Mouse (Mus musculus) cerebellum, adult 9-10 months (tissue): ENCODE measurements around the gene Cers3.
A peak's percentile ranks its signal among the peaks of the same experiment; 100 is the strongest.

ENCODE experiments used
- DNase-seq: peaks from one replicate; pipeline ENCODE4 v3.0.0; 2022

Cers3 gene

GRCm38 (mm10) chr7:66786476-66786875 lies 43.2 kb downstream of the Cers3 start:
- no peak for DNase-seq

DNA sequence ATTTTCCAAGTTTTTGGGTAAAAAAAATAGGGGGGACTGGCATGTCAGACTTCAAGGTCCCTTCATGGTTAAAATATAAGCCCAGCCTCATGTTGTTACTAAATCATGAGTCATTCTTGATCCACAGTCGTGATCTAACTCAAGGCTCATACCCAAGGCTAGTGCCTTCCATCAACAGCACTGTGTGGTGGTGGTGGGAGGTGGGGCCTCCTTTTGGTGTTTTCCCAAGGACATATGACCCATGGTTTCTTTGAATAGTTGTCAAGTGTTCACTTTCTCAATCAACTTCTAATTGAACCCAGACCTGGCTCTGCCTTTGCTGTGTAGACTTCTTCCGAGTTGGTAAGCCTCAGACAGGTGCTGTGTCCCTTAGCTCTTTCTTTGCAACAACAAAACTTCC lies 44.5 kb downstream of the Cers3 start:
- DNase-seq: no peak

DNA sequence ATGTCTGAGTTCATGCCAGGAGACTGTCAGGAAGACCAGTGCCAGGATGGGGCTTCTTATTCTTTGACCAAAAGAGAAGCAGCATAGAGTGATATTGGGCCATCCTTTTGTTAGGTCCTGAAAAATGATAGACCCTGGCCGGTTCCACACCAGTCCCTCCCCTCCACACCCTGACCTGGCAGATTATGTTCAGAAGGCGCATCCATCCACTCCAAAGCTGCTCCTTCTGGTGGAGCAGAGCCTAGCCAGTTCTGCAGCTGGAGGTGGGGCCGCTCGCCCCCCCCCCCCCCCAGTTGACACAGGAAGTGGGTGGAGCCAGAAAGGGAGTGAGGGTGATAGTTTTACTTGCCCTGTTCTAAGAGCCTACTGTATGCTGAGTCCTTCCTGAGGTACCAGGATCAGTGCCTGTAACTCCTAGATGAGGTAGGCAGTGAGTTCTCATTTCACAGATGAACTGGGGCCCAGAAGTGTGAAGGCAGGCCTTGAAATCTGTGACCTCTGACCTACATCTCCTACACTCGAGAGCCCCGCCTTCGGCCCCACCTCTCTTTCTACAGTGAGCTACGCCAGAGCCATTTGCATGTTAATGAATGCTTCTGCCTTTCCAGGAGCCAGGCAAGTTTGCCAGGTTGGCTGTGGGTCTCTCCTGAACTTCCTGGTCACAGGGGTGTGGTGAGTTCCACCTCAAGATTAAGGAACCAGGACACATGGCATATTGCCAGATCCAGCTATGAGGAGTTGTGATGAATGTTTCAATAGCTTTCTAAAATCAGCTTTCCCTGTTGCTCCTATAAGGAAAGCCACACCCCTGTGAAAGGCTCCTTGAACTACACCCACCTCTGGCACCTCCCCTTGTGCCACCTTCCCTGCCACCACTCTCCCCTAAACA lies 46.8 kb downstream of the Cers3 start:
- no peak for DNase-seq

GRCm38 (mm10) chr7:66791022-66791421 lies 47.7 kb downstream of the Cers3 start:
- DNase-seq: no peak

GRCm38 (mm10) chr7:66796909-66797308 lies 53.6 kb downstream of the Cers3 start:
- DNase-seq: no peak

DNA sequence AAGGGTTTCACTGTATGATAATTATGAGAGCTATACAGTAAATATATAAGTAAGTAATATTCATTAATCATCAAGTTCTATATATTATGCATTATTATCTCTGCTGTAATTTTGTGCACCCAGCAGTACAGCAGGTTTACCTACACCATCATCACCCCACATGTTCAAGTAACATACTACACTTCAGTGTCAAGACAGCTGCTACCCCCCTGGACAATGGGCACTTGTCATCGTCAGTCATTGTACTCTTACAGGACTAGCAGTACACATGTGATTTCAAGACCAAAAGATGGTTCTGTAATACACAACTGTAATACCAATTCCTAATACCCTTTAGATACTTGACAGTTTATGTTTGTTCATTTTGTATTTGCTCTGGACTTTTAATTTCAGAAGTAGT lies 54.0 kb downstream of the Cers3 start:
- no peak for DNase-seq

GRCm38 (mm10) chr7:66798826-66799225 lies 55.5 kb downstream of the Cers3 start:
- DNase-seq: no peak

DNA sequence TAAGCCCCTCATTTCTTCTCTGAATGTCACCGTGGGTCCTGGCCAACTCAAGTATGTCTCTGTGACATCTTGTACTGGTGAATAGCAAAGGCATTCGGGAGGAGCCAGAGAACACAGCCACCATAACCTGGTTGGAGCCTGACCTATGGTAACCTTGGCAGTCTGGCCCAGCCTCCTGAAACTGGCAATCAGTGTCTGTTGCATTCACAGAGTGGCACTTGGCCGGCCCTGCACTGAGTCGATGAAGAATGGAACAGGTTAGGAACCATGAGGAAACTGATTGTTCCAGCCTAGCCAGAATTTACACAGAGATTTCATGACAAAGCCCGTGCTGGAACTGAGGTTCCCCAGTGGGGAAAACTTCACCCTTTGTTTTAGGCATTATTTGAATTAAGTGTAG lies 57.5 kb downstream of the Cers3 start:
- DNase-seq: no peak

GRCm38 (mm10) chr7:66801785-66802184 lies 58.5 kb downstream of the Cers3 start:
- no peak for DNase-seq

GRCm38 (mm10) chr7:66803798-66804197 lies 60.5 kb downstream of the Cers3 start:
- no peak for DNase-seq

DNA sequence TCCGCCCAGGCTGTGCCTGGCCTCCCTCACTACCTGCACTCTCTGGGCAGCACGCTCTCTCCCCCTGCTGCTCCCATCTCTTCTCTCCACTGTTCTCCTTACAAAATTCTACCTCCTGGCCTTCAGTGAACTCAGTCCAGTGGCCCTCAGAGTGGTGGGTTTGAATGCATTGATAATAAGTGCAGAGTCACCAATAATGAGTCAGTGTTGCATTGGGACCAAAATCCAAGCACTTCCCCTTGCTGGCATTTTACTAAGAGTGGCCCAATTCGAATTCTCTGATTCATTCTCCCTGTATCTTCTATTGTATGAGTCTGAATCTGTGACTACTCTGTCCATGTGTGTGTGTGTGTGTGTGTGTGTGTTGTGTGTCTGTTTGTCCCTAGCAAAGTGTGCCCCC lies 63.5 kb downstream of the Cers3 start:
- DNase-seq: no peak

DNA sequence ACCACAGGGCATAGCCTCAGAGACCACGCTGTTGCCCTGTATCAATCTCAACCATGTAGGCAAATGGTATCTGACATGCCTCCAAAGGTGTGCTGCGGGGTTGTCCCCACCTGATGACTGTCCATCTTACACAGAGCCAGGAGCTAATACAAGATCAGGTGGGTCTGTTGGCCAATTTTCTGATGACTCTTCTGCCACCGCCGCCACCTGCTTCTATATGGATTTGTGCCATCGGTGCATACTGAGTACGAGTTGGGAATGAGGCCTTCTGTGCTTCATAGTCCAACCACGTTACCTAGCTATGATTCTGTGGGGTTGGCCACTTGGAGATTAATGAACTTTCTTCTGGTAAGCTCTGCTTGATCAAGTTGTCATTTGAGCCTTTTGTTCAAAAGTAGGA lies 67.1 kb downstream of the Cers3 start:
- no peak for DNase-seq

DNA sequence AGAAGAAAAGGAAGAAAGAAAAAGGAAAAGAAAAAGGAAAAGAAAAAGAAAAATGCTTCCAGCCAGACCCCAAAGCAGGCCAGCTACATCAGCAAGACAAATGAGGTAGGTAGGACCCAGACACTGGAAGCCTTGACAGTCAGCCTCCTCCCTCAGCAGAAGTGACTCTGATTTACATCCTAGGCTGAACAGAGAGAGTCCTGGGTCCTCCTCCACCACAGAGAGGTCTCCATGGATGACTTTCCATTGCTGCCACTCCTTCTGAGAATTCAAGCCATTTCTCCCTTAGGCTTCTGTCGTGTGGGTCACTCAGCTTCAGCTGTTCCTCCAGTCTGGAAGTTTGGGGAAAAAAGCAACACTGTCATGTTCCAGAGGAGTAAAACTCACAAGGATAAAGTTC lies 68.0 kb downstream of the Cers3 start:
- DNase-seq: no peak

DNA sequence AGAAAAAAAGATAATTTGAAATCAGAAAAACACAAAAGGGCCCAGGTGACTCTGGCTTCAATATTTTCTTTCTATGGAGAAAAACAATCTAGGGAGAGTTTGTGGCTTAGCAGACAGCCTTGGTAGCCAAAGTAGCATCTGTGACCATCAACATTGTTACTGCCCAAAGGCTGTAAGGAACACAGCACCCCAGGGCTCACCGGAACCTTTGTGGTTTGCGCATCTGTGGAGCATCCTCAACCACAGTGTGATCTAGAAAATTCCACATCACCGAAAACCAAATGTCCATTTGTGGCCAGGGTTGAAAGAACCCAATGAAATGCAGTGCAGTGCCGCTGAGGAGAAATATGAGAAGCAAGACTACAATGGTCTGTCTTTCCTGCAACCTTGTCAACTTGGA lies 69.0 kb downstream of the Cers3 start:
- no peak for DNase-seq

GRCm38 (mm10) chr7:66812737-66813136 lies 69.4 kb downstream of the Cers3 start:
- no peak for DNase-seq

- DNase-seq: no peak
Measured at GRCm38 (mm10) chr7:66813172-66813571, 69.9 kb downstream of the Cers3 start.

DNA sequence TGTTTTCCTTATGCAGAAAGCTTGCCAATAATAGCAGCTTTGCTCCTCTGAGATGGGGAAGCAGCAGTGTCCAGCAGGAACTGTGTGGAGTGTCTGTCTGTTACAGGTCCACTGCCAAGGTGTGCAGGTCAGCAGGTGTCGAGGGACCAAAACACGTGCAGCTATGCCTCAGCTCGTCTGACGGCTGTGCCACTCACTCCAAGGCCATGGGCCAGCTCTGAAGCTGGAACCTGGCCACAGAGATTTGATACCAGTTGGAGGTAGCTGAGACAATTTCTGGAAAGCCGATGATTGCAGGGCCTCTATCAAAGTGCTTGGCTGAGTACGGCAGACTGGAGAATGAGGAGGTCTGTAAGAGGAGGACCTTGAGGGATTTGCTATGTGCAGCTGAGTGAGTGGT lies 72.2 kb downstream of the Cers3 start:
- DNase-seq: peak; percentile 12

- peak; percentile 34 for DNase-seq
Measured at GRCm38 (mm10) chr7:66820034-66820433, 76.7 kb downstream of the Cers3 start.

DNA sequence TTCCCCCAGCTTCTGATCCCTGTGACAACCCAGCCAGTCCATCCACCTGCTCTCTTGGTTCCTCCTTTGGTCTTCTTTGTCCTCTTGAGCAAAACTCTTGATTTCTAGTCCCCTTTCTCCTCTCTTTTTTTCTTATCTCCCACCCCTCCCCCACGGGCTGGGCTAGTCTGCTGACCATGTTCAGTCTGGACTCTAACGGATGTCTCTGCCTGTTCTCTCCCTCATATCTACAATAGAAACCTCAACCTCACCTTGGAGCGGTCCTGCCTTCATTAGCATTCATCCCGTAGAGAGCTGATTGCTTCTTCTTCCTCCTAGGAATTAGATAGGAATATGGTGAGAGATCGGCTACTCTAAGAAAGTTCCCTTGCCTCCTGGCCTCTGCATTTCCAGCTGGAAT lies 87.5 kb downstream of the Cers3 start:
- DNase-seq: no peak

- DNase-seq: no peak
Measured at GRCm38 (mm10) chr7:66831295-66831694, 88.0 kb downstream of the Cers3 start.

- DNase-seq: peak; percentile 97
Measured at GRCm38 (mm10) chr7:66839463-66840007, 96.2 kb downstream of the Cers3 start, which contains the start of gene Adamts17. Adamts17 (plus strand) TSS chr7:66839735.

DNA sequence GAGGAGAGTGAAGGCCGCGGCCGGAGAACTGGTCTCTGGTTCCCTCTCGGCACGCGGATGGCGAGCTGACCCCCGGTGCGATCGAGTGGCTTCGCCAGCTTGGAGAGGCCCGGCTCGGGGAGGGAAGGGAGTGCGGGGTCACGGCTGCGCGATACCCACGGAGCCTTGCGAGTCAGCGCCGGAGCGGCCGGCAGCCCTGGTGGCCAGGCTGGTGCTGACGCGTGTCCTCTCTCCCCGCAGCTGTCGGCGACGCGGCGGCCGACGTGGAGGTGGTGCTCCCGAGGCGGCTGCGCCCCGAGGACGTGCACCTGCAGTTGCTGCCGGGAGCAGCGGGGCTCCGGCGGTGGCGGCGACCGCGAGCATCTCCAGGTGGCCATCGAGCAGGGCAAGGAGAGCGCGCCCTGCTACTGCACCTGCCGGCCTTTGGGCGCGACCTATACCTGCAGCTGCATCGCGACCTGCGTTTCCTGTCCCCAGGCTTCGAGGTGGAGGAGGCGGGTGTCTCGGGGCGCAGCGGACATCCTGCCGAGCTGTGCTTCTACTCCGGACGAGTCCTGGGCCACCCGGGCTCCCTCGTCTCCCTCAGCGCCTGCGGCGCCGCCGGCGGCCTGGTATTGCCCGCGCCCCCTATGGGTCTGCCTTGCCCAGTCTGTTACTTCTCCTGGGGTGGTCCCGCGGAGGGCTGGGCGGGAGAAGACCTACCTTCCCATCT lies 96.9 kb downstream of the Cers3 start:
- peak; percentile 26 for DNase-seq

GRCm38 (mm10) chr7:66841165-66841564 lies 97.9 kb downstream of the Cers3 start:
- peak; percentile 17 for DNase-seq

GRCm38 (mm10) chr7:66842021-66842420 lies 98.7 kb downstream of the Cers3 start:
- DNase-seq: peak; percentile 68
